Mouse (Mus musculus) left cerebral cortex, adult 9 months (tissue): ENCODE measurements around the gene Nf1.

Experiments used
- DNase-seq, 2 experiments: peaks; one replicate each; pipeline ENCODE4 v3.0.0; 2022; ENCODE audit warnings: low spot score in 2 of 2

The Nf1 gene

DNA sequence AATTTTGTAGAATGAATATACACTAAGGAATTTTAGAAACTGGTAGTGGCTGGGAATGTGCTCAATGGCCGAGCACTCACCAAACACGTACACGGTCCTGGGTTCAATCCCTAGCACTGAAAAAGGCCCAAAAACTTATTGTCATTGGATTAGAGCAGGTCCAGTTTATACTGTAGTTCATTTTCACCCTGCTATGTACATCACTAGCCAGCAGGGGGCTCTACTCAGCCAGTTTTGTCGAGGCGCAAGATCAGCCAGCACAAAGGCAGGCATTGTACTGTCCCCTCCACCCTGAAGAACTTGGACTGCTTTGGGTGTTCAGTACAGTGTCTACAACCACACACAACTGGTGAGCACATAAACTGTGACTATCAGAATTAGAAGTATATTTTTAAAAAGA lies 244.7 kb downstream of the Nf1 start:
- peak in 1 of 2 experiments; percentile 80 for DNase-seq

GRCm38 (mm10) chr11:79589317-79590075 lies 250.0 kb downstream of the Nf1 start:
- DNase-seq: peak in 1 of 2 experiments; percentile 44

DNA sequence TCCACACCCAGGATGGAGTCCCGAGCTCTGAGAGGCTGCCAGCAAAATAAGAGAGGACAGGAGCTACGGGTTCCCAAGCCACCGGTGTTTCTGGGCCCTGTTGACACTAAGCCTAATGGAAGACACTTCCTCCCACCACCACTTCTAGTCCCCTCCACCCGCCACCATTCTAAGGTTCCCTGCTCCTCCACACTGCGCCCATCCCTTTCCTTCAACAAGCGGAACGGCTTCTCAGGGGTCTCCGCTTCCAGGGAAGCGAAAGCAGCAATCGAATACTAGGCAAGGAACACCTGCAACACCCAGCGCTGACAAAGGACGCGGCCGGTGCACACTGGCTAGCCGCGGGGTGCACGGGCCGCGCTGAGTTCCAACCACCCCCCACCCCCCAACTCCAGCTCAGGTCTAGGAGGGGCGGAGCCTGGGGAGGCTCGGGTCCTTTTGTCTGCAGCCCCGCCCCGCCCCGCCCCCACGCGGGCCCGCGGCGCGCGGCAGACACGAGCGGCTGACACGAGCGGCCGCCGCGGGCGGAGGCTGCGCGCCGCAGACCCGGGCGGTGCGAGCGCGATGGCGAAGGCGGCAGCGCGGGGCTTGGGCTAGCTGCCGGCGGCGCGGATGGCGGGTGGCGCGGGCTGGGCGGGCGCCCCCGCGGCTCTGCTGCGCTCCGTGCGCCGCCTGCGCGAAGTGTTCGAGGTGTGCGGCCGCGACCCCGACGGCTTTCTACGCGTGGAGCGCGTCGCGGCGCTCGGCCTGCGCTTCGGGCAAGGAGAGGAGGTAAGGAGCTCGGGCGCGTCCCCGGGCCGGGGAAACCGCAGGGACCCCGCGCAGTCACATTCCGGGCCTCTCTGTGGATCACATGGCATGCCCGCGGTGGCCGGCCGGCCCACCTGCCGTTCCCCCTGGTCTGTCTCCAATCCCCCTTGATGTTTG lies 251.4 kb downstream of the Nf1 start, which contains the start of gene Rab11fip4:
Gene Rab11fip4 (plus strand): TSS at position 549 of the 927 bp plus-strand sequence.
- DNase-seq: peak in 1 of 2 experiments; percentile 54

DNA sequence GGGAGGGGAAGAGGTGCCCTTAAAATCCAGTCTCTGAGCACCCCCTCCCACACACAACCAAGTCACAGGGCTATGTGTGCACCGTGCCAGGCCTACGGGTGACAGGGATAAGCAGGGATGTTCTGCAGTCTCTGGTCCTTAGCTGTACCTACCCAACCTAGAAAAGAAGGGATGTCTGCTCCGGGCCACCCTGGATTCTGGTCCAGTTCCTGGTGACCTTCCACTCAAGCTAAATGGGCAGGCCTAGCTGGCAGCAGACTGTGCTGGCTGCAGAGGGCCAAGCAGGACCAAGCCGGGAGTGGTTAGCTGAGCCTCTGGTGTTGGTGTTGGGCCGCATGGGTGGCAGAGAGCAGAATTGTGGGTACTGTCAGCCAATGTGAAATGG lies 252.1 kb downstream of the Nf1 start:
- DNase-seq: peak in 1 of 2 experiments; percentile 45

DNA sequence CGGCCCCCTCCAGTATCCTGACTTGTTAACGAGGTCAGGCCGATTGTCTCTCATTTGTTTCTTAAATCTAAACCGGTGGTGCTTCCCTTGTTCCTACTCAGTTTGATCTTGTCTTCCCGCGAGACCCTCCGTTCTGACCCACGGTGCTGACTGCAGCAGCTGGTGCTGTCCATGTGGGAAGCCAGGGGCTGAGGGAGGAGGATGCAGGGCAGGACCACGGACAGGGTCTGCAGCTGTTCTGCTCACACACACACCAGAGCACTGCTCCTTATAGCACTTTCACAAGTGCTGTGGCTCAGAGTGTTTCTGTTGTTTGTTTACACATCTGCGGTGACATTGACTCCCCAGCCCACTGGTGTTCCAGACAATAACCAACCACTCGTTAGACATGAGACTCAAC lies 254.0 kb downstream of the Nf1 start:
- no peak for DNase-seq

- no peak for DNase-seq
These were observed 271.0 kb downstream of the Nf1 start for GRCm38 (mm10) chr11:79610454-79610853.

DNA sequence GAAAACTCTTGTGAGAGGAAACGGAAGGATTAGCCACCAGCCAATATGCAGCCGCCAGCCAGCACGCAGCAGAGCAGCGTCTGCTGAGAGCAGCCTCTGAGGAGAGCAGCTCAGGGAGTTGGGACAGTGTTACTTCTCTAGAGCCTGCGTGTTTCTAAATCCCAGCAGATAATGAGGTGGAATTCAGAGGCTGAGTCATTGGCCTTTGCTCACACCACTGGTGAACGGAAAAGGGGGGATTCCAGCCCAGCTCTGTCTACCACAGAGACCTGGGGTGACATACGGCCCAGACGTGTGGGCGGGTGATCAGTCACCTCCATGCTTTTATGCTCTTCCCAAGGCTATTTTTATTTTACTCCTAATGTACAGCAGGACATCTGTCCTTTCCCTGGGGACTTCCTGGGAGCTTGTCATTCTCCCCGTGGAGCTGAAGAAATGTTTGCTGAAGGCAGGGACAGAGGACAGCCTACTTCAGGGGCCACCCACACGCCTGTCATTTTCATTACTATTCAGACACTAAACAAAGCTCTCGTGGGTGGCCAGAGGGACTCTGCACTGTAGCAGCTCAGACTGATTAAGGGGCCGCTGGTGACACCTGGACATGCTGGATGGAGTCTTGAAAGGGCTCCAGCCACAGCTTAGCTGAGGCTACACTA lies 271.6 kb downstream of the Nf1 start:
- DNase-seq: peak in 1 of 2 experiments; percentile 42

DNA sequence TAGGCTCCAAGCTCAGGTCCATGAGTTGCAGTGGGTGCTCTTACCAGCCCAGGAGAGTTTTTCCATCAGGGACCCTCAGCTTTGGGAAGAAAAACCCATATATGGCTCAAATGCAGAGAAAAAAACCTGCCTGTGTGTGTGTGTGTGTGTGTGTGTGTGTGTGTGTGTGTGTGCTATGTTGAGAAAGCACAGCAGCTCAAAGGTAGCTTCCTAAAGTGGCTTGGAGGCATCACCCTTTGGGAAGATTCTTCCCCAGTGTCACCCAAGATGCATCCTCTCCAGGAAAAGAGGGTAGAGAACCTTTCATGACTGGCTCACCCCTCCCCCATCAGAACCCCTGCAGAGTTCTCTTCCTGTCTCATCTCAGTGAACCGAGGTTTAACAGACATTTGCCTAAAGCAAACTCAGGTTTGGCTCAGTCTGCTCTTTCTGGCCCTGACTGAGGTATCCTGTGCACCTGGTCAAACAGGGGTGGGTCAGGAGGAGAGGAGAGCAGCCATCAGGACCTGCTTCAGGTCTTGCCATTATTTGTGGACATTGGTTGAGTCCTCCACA lies 272.6 kb downstream of the Nf1 start:
- no peak for DNase-seq

- no peak for DNase-seq
These were observed 273.6 kb downstream of the Nf1 start for GRCm38 (mm10) chr11:79613084-79613483.

GRCm38 (mm10) chr11:79613711-79614110 lies 274.2 kb downstream of the Nf1 start:
- no peak for DNase-seq

- no peak for DNase-seq
These were observed 275.4 kb downstream of the Nf1 start for GRCm38 (mm10) chr11:79614880-79615279.

DNA sequence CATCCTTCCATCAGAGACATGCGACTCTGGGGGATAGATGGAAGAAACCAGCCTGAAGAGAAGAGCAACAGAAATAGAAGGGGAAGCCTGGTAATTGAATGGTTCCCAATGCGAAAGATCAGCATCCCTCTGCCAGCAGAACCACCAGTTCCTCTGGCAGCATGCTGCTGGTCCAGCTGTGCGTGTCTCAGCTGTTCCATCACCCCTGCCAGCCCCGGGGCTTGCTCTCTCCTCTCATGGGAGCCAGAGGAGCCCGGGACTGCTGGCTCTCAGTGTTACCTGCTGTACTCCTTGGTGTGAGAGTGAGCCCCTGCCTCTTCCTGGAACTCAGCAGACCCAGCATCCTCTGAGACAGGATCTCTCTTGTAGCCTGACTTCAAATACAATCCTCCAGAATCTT lies 276.4 kb downstream of the Nf1 start:
- DNase-seq: no peak

DNA sequence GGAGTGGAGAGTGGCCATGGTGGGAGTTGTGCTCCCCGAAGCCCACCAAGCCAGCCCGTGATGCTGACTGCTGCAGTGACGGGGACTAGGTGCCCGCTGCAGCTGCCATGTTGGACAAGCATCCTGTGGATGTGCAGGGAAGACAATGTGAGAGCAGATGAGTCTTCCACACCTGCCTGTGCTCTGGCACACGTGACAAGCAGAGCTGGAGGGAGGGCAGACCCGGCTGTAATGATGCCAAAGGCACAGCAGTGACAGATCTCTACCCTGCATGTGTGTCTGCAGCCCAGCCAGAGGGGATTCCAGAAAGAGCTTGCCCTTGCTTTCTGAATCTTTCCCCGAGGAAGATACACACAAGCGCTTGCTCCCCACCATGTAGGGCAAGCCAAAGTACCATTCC lies 278.5 kb downstream of the Nf1 start:
- no peak for DNase-seq

DNA sequence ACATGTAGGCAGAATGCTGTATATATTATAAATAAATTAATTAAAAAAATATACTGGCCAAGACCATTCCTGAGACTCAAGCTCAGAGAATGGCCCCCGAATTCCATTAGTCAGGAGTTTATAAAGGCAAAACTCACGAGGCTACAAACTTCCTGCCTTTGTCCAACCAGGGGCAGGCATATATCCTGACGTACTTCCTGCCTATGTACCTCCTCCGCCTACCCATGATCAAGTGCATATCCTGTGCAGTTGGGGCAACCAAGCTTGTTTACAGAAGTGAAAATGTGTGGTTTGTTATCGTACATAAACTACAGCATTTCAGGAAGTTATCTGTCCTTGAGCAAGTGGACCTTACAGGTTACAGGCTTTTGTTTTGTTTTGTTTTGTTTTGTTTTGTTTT lies 283.5 kb downstream of the Nf1 start:
- no peak for DNase-seq

DNA sequence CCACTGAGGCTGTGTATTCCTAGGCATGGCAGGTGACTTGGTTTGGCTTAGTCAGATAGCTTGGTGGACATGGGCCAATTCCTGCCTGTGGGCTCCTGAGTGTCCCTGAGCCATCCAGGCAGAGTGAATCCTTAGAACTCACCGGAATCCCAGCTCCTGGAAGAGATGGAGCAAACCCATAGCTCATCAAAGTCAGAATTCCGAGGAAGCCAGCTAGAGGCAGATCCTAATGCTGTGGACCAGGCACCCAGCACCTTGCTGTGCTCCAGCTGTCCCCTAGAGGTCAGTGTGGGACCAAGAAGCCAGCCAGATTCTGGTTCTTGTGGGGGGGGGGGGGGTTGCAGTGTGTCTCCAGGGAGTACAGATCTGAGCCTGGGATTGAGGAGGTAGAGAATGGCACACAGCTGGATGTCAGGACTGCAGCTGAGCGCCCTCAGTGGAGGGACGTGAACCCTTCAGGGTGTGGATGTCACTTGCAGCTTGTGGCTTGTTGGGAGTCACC lies 285.4 kb downstream of the Nf1 start:
- DNase-seq: peak in 1 of 2 experiments; percentile 77

DNA sequence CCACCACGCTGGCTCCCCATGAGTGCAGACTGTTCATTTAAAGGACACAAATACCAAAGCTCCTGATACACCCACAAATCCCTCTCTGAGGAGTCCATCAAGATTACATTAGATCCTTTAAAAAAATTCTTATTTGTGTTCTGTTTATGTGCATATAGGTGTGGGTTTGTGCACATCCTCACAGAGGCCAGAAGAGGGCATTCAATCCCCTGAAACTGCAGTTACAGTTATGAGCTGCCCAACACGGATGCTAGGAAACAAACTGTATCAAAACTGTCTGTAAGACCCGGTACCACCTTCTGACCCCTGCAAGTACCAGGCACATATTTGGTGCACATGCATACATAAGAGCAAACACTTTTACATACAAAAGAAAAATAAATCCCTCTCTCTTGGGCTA lies 289.2 kb downstream of the Nf1 start:
- no peak for DNase-seq

DNA sequence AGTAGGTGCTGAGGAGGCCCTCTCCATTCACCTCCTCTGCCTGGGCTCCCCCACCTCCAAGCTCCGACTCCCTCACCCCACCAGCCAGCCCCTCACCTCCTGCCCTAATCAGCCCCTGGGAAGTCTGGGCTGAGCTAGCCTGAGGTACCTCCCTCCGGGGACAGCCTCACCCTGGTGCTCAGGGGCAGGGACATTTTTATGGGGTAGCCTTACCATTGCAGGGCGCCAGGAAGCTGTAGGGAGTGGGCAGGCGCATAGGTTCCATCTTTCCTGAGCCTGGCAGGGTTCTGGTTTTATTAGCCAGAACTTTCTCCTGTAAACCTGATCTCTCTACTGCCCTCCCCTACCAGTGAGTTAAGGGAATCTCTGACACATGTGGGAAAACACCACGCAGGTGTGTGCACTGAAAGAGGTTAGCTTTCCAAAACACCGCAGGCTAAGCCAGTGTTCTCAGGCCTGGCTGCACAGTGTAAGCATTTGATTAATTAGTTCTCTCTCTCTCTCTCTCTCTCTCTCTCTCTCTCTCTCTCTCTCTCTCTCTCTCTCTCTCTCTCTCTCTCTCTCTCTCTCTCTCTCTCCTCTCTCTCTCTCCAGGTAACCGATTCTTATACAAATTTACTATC lies 290.4 kb downstream of the Nf1 start:
- no peak for DNase-seq

- no peak for DNase-seq
These were observed 291.0 kb downstream of the Nf1 start for GRCm38 (mm10) chr11:79630521-79630920.
